Mouse (Mus musculus) limb, embryonic 13.5 days (tissue): Measurements from ENCODE around the gene Poc1b. TPM values are rescaled to one million over a fixed set of nuclear protein-coding genes. Genes with fewer than 3 reads are reported as not detected.

Source experiments
- ATAC-seq: fragments of 200-750 bp; cut with Nextera tagmentation; 2 replicates; pipeline ENCODE4 v1.8.0; 2017; ENCODE audit warnings: low read depth, moderate number of reproducible peaks, moderate TSS enrichment; ENCODE audit not compliant: low FRiP score
- H3K27ac ChIP-seq: fragments of 300-500 bp; sonication (generic); 2 replicates; pipeline ENCODE4 v1.5.1; 2015; ENCODE audit warnings: inconsistent platforms, mild to moderate bottlenecking, moderate library complexity
- H3K27me3 ChIP-seq: fragments of 300-500 bp; sonication (generic); 2 replicates; pipeline ENCODE4 v1.6.1; 2015; ENCODE audit warnings: mild to moderate bottlenecking, inconsistent platforms
- H3K36me3 ChIP-seq: fragments of 300-500 bp; sonication (generic); 2 replicates; pipeline ENCODE4 v1.6.1; 2015; ENCODE audit warnings: inconsistent platforms, mild to moderate bottlenecking, moderate library complexity
- H3K4me1 ChIP-seq: fragments of 300-500 bp; sonication (generic); 2 replicates; pipeline ENCODE4 v1.6.1; 2015; ENCODE audit warnings: inconsistent platforms
- H3K4me2 ChIP-seq: fragments of 300-500 bp; sonication (generic); replicated peaks from 2 replicates; pipeline ENCODE4 v1.6.1; 2015; ENCODE audit warnings: inconsistent platforms, mild to moderate bottlenecking, moderate library complexity
- H3K4me3 ChIP-seq: fragments of 300-500 bp; sonication (generic); 2 replicates; pipeline ENCODE4 v1.5.1; 2015; ENCODE audit warnings: moderate library complexity, mild to moderate bottlenecking, inconsistent platforms
- H3K9ac ChIP-seq: fragments of 300-500 bp; sonication (generic); 2 replicates; pipeline ENCODE4 v1.6.1; 2015; ENCODE audit warnings: mild to moderate bottlenecking, inconsistent platforms
- H3K9me3 ChIP-seq: fragments of 300-500 bp; sonication (generic); 2 replicates; pipeline ENCODE4 v1.6.1; 2016; ENCODE audit warnings: inconsistent platforms
- WGBS: fragments of 180-500 bp; shearing (Covaris S2); methylation state at CpG from one replicate; pipeline ENCODE4 v1.1.7; 2015; 5-methylcytosine and 5-hydroxymethylcytosine counted together
- polyA plus RNA-seq: library from polyadenylated mRNA; unstranded; fragments of >200 nt; fragmentation: Nextera tagmentation; extraction: Ambion mirVana; gene quantifications from 2 replicates; pipeline ENCODE4 v1.2.1, GENCODE M21; 2015

Gene Poc1b
- polyA plus RNA-seq, result 17.6 and 22.6 TPM in 2 replicates

- Histone ChIP-seq H3K9ac (peak within 1 kb of the TSS; percentile 88), H3K4me2 (peak within 1 kb of the TSS; percentile 95), H3K27ac (peak within 1 kb of the TSS; percentile 87), H3K27me3 (no peaks in the 10 kb centered on the region), H3K9me3 (peaks cover 8% of the 10 kb centered on the region; the same call in 1 of the 2 replicates), H3K4me3 (peak within 1 kb of the TSS; percentile 91), H3K36me3 (peaks cover 22% of the 10 kb centered on the region), H3K4me1 (peaks cover 32% of the 10 kb centered on the region)
- WGBS, result under 1% methylated on average over 94 of the region's 106 CpGs
- peak; percentile 92 for ATAC-seq
These were observed at the start of gene Poc1b for GRCm38 (mm10) chr10:99106703-99107631. TSS of gene Poc1b (plus strand) at chr10:99107036.

DNA sequence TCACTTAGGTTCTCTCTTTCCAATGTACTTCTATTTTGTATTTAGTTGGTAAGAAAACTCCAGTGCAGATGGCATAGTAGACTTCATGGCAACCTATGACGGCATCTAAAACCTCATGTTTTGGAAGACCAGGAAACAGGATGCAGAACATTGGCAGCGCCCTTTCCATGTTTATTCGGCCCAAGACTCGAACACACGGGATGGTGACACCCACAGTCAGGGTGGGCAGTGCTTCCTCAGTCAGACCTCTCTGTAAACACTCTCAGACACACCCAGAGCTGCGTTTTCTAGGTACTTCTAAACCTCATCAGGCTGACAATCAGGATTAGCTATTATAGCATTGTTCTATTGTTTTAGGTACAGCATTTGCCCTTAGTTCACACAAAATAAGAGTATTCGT, 46.2 kb upstream of the Poc1b start:
- no peaks in the 10 kb centered on the region for H3K36me3 ChIP-seq
- no peak overlapping the region for H3K4me2 ChIP-seq
- H3K4me1 ChIP-seq, result no peaks in the 10 kb centered on the region
- WGBS, result 89% methylated on average over 7 of the region's 7 CpGs
- no peak overlapping the region for H3K9ac ChIP-seq
- no peaks in the 10 kb centered on the region for H3K27me3 ChIP-seq
- no peak overlapping the region for H3K4me3 ChIP-seq
- no peak for ATAC-seq
- no peak overlapping the region for H3K27ac ChIP-seq
- H3K9me3 ChIP-seq, result no peaks in the 10 kb centered on the region

GRCm38 (mm10) chr10:99061418-99061817, 45.4 kb upstream of the Poc1b start:
- no peak overlapping the region for H3K4me3 ChIP-seq
- H3K27me3 ChIP-seq, result no peaks in the 10 kb centered on the region
- no peak for ATAC-seq
- H3K36me3 ChIP-seq, result no peaks in the 10 kb centered on the region
- H3K9ac ChIP-seq, result no peak overlapping the region
- no peak overlapping the region for H3K4me2 ChIP-seq
- no peaks in the 10 kb centered on the region for H3K4me1 ChIP-seq
- H3K27ac ChIP-seq, result no peak overlapping the region
- H3K9me3 ChIP-seq, result no peaks in the 10 kb centered on the region
- 86% methylated on average over 10 of the region's 10 CpGs for WGBS

DNA sequence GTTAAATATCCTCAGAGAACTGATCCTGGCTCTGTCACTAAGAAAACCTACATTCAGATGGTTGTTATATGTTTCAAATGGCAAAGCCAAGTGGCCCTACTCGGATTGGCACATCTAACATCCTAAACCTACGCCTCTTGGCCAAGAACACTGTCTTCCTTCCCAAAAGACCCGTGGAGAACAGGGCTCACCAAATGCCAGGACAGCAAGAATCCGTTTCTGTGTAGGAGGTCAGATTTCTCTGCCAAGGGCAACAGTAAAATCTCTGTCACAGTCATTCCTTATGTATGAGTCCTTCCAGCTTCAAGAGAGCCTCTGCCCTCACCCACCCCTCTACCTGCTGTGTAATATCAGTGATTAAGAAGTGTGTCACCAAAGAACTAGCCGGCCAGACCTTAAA, 44.3 kb upstream of the Poc1b start:
- Histone ChIP-seq H3K4me3 (no peak overlapping the region), H3K9ac (no peak overlapping the region), H3K4me2 (no peak overlapping the region), H3K4me1 (no peaks in the 10 kb centered on the region), H3K27me3 (no peaks in the 10 kb centered on the region), H3K36me3 (no peaks in the 10 kb centered on the region), H3K9me3 (no peaks in the 10 kb centered on the region), H3K27ac (no peak overlapping the region)
- ATAC-seq, result no peak
- WGBS, result 78% methylated on average over 5 of the region's 5 CpGs

DNA sequence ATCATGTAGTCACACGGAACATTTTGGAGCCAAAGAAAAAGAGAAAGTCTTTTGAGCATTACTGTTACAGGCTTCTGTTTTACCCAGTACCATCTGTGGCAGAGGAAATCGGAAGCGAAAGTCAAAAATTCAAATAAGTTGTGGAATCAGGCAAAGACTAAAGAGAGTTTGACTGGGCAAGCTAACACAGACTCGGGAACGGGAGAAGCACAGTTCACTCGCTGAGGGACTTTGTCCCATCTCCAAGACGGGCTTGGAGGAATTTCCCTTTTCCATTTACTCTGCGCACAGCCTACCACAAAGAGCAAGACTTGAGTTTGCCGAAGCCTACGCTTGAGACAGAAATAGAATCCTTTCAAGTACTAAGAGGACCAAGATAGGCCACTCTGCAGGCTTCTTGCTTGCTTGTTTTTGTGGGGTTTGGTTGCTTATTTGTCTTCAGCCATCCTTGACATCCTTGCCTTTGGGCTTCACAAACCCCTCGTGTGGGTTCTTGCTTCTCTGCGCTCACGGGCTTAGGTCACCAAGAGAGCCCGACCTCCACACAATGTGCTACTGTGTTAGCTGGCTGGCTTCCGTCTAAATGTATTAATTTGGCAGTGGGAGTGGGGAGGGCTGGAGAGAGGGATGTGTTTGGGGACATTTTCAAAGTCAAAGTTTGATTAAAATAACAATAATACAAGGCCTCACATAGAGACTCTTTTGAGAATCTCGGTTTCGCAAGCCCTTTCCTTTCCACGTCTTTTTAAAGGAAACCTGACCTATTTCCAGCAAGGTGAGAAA, 30.5 kb upstream of the Poc1b start:
- Histone ChIP-seq H3K27me3 (no peaks in the 10 kb centered on the region), H3K4me3 (no peak overlapping the region), H3K9ac (no peak overlapping the region), H3K4me2 (no peak overlapping the region), H3K9me3 (no peaks in the 10 kb centered on the region), H3K27ac (no peak overlapping the region), H3K4me1 (no peaks in the 10 kb centered on the region), H3K36me3 (no peaks in the 10 kb centered on the region)
- WGBS, result 87% methylated on average over 18 of the region's 18 CpGs
- ATAC-seq, result no peak

DNA sequence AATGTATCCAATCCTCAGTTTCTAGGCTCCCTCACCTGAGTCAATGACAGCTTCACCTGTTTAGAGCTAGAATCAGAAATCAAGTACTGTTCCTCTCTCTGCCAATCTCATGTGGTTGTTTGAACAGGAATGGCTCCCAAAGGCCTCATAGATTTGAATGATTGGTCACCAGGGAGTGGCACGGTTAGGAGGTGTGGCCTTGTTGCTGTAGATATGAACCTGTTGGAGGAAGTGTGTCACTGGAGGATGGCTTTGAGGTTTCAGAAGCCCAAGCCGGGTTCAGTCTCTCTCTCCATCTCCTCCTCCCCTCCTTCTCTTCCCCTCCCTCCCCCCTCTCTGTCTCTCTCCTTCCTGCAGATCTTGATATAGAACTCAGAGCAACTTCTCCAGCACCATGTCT, 28.2 kb upstream of the Poc1b start:
- no peak overlapping the region for H3K4me3 ChIP-seq
- no peak overlapping the region for H3K4me2 ChIP-seq
- no peak overlapping the region for H3K9ac ChIP-seq
- no peaks in the 10 kb centered on the region for H3K27me3 ChIP-seq
- no peak overlapping the region for H3K27ac ChIP-seq
- 82% methylated on average over 2 of the region's 2 CpGs for WGBS
- no peak for ATAC-seq
- no peaks in the 10 kb centered on the region for H3K9me3 ChIP-seq
- H3K4me1 ChIP-seq, result no peaks in the 10 kb centered on the region
- H3K36me3 ChIP-seq, result no peaks in the 10 kb centered on the region

DNA sequence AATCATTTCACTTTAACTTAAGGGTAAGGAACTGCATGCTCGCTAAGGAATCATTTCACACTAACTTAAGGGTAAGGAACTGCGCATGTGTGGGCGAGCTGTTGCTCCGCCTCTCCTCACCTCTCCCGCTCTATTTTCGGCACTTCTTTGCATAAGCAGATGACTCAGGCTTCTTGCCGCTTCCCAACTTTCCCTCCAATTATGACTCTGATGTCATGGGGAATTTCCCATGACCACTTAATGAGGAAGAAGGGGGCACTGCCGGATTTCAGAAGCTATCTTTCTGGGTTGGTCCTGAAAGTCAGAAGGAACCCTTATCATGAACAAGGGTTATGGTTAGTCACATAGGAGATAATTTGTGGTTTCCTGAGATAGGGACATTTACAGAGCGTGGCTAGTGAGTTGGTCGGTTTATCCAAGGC, 25.3 kb upstream of the Poc1b start:
- H3K27ac ChIP-seq, result no peak overlapping the region
- ATAC-seq, result no peak
- no peaks in the 10 kb centered on the region for H3K9me3 ChIP-seq
- H3K27me3 ChIP-seq, result peaks cover 9% of the 10 kb centered on the region; the same call in 1 of the 2 replicates
- no peak overlapping the region for H3K4me2 ChIP-seq
- no peaks in the 10 kb centered on the region for H3K4me1 ChIP-seq
- no peak overlapping the region for H3K4me3 ChIP-seq
- H3K9ac ChIP-seq, result no peak overlapping the region
- WGBS, result 85% methylated on average over 10 of the region's 10 CpGs
- H3K36me3 ChIP-seq, result no peaks in the 10 kb centered on the region

GRCm38 (mm10) chr10:99083431-99084003, 23.3 kb upstream of the Poc1b start:
- H3K9me3 ChIP-seq, result no peaks in the 10 kb centered on the region
- H3K27me3 ChIP-seq, result peaks cover 9% of the 10 kb centered on the region; the same call in 1 of the 2 replicates
- H3K4me1 ChIP-seq, result no peaks in the 10 kb centered on the region
- H3K4me2 ChIP-seq, result no peak overlapping the region
- H3K4me3 ChIP-seq, result no peak overlapping the region
- ATAC-seq, result no peak
- H3K36me3 ChIP-seq, result no peaks in the 10 kb centered on the region
- 89% methylated on average over 14 of the region's 14 CpGs for WGBS
- no peak overlapping the region for H3K9ac ChIP-seq
- no peak overlapping the region for H3K27ac ChIP-seq

DNA sequence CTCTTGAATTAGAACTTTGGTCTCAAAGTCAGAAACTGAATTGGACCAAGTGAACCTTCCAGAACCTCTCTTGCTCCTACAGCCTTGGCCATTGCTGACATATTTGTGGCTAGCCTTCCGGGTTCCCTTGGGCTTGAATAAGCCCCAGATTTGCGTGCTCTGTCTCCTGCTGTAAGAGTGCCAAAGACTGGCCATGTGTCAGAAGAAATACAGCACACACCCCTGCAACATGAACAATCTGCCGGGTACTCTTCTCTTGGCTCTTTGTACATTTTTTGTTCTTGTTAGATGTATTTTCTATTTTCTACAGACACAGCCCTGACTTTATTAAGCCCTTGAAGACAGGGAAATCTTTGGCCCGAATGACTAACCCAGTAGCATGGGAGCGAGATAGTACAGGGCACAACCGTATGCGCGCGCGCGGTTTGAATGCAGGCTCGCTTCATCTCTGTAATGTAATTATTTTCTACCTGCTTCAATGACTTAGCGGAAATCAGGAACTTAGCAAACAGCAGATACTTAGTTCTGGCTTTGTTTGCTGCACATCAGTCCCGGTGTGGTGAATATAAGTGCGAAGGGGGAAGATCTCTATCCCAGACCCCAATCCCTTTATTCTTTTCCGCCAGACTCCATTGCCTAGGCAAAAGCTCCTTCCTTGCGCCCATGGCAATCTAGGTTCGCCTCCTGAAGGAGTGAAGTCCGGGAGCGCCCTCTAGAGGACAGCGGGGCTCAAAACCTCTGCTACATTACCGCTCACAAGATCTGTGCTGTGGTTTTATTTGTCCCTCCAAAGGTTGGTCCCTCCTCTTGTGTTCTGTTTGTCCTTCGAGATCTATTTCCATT, 22.2 kb upstream of the Poc1b start:
- no peaks in the 10 kb centered on the region for H3K4me1 ChIP-seq
- H3K27me3 ChIP-seq, result peaks cover 9% of the 10 kb centered on the region; the same call in 1 of the 2 replicates
- no peaks in the 10 kb centered on the region for H3K36me3 ChIP-seq
- no peak overlapping the region for H3K4me2 ChIP-seq
- H3K27ac ChIP-seq, result no peak overlapping the region
- H3K4me3 ChIP-seq, result no peak overlapping the region
- ATAC-seq, result peak; percentile 61
- H3K9ac ChIP-seq, result no peak overlapping the region
- H3K9me3 ChIP-seq, result no peaks in the 10 kb centered on the region
- 48% methylated on average over 23 of the region's 23 CpGs for WGBS

DNA sequence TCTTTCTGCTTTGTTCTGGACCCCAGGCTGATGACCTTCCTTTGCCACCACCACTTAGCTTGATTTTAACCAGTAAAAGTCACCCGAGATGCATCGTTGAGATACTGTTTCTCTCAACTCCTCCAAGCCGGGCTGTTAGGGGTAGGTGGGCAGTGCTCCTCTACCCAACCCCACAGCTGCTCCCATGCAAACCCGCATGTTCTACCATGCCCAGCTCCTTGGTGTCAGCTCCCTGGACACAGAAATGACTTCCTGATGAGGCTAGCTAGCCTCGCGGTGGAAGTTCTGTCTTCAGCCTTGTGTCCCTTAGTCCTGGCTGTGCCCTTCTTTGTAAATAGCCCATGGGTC, 21.6 kb upstream of the Poc1b start:
- Histone ChIP-seq H3K36me3 (no peaks in the 10 kb centered on the region), H3K4me1 (no peaks in the 10 kb centered on the region), H3K9me3 (no peaks in the 10 kb centered on the region), H3K4me2 (no peak overlapping the region), H3K4me3 (no peak overlapping the region), H3K27ac (no peak overlapping the region), H3K9ac (no peak overlapping the region), H3K27me3 (peaks cover 9% of the 10 kb centered on the region; the same call in 1 of the 2 replicates)
- WGBS, result 61% methylated on average over 6 of the region's 6 CpGs
- ATAC-seq, result peak; percentile 19; the same call in 1 of the 2 replicates

- H3K36me3 ChIP-seq, result no peaks in the 10 kb centered on the region
- H3K27ac ChIP-seq, result no peak overlapping the region
- no peak overlapping the region for H3K4me2 ChIP-seq
- no peak overlapping the region for H3K9ac ChIP-seq
- WGBS, result 70% methylated on average over 6 of the region's 6 CpGs
- H3K4me3 ChIP-seq, result no peak overlapping the region
- H3K4me1 ChIP-seq, result no peaks in the 10 kb centered on the region
- H3K27me3 ChIP-seq, result peaks cover 9% of the 10 kb centered on the region; the same call in 1 of the 2 replicates
- ATAC-seq, result no peak
- no peaks in the 10 kb centered on the region for H3K9me3 ChIP-seq
These were observed 20.8 kb upstream of the Poc1b start for GRCm38 (mm10) chr10:99086029-99086428.
